Mouse (Mus musculus): ENCODE results near the gene Klf13. TPM values are rescaled to one million over a fixed set of nuclear protein-coding genes. Genes with fewer than 3 reads are reported as not detected.

Gene Klf13
- polyA plus RNA-seq, 1 experiment from 2014 or later: 29.0 TPM

DNA sequence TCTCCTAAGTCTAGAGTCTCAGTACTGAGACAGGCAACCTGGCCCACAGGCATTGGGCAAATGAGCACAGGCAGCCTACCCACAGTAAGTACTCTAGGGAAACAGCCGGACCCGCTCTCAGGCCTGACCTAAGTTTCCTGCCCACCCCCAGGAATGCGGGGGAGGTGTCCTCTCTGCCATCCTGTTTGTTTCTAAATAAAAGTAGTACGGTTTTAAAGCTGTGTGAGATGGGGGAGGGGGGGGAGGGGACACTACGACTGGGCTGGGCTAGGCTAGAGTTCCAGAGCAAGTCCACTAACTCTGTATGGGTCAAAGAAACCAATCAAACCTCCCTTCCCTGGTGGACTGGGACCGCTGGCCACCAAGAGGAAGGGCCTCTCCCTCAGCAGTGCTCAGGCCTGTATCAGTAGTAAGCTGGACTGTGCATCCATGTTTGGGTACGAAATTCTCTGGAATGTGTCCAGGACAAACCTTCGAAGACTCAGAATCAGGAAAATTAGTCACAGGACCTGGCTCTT, 51.6 kb downstream of the Klf13 start:
- peak; percentile 37; the same call in 1 of the 2 replicates for ATAC-seq (ENCODE audit: insufficient read depth)
- peak; percentile 54 for DNase-seq
- Histone ChIP-seq H3K9me3 (ENCODE audit: low read depth, low read length) (no peaks in the 10 kb centered on the region), H3K27ac (ENCODE audit: low read depth) (no peak overlapping the region), H3K9ac (no peak overlapping the region), H3K4me2 (no peak overlapping the region), H3K27me3 (ENCODE audit: insufficient read depth, low read length) (no peaks in the 10 kb centered on the region), H3K4me3 (ENCODE audit: low read depth, low read length) (no peak overlapping the region), H3K4me1 (ENCODE audit: insufficient read depth) (0 out of 2 replicates have a peak, but pooled peaks cover 5% of the 10 kb centered on the region), H3K36me3 (ENCODE audit: insufficient read depth) (peaks cover 11% of the 10 kb centered on the region; the same call in 1 of the 2 replicates)
- 34% methylated on average over 8 of the region's 8 CpGs for WGBS
- no peak for TF ChIP-seq CTCF (IDR thresholded peaks at IDR 0.05; ENCODE audit: low read depth)

DNA sequence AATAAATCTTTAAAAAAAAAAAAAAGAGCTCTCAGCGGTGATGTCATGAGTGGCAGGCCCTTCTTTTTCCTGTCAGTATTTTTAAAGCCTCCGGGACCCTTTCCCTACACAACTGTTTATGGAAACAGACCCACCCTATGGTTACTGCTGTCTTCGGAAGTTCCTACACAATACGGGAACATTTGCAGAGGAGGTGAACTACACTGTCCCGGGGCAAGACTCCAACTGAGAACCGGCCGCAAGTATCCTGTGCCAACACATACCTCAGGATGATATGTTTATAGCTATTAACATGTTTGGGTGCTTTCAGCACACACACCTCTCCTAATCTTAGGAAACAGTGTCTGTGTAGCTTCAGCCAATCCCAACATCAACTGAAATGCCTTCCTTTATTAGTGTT, 53.7 kb downstream of the Klf13 start:
- WGBS: 68% methylated on average over 7 of the region's 7 CpGs
- no peak for ATAC-seq (ENCODE audit: insufficient read depth)

DNA sequence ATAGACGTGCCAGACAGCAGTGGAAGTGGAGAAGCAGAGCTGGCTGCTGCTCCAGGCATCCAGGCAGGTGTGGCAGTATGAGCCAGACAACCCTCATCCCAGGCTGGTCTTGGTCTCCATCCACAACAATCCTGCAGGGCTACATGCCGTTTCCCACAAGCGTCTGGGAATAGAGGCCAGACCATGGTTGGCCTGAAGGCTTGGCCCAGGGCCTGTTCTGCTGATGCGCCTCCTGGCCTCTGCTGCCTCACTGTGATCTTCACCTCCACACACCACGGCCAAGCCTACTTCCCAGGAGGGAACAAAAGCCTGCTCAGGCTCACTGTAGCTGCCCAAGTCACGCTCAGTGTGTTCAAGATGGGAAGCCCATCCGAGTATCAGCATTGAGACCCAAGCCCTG, 56.0 kb downstream of the Klf13 start:
- 81% methylated on average over 7 of the region's 7 CpGs for WGBS
- Histone ChIP-seq H3K9ac (no peak overlapping the region), H3K4me2 (no peak overlapping the region), H3K36me3 (ENCODE audit: insufficient read depth) (no peaks in the 10 kb centered on the region), H3K27me3 (ENCODE audit: insufficient read depth, low read length) (no peaks in the 10 kb centered on the region), H3K27ac (ENCODE audit: low read depth) (no peak overlapping the region), H3K4me3 (ENCODE audit: low read depth, low read length) (no peak overlapping the region), H3K4me1 (ENCODE audit: insufficient read depth) (0 out of 2 replicates have a peak, but pooled peaks cover 5% of the 10 kb centered on the region), H3K9me3 (ENCODE audit: low read depth, low read length) (no peaks in the 10 kb centered on the region)
- TF ChIP-seq CTCF (IDR thresholded peaks at IDR 0.05; ENCODE audit: low read depth): no peak
- no peak for ATAC-seq (ENCODE audit: insufficient read depth)
- DNase-seq: no peak

More for the DNA sequence above, 53.7 kb downstream of the Klf13 start:
- H3K9ac ChIP-seq: no peak overlapping the region
- no peak overlapping the region for H3K27ac ChIP-seq (ENCODE audit: low read depth)
- H3K36me3 ChIP-seq (ENCODE audit: insufficient read depth): peaks cover 3% of the 10 kb centered on the region; the same call in 1 of the 2 replicates
- 0 out of 2 replicates have a peak, but pooled peaks cover 5% of the 10 kb centered on the region for H3K4me1 ChIP-seq (ENCODE audit: insufficient read depth)
- no peak overlapping the region for H3K4me2 ChIP-seq
- no peaks in the 10 kb centered on the region for H3K27me3 ChIP-seq (ENCODE audit: insufficient read depth, low read length)
- no peak for TF ChIP-seq CTCF (IDR thresholded peaks at IDR 0.05; ENCODE audit: low read depth)
- no peak overlapping the region for H3K4me3 ChIP-seq (ENCODE audit: low read depth, low read length)
- no peaks in the 10 kb centered on the region for H3K9me3 ChIP-seq (ENCODE audit: low read depth, low read length)
- no peak for DNase-seq

DNA sequence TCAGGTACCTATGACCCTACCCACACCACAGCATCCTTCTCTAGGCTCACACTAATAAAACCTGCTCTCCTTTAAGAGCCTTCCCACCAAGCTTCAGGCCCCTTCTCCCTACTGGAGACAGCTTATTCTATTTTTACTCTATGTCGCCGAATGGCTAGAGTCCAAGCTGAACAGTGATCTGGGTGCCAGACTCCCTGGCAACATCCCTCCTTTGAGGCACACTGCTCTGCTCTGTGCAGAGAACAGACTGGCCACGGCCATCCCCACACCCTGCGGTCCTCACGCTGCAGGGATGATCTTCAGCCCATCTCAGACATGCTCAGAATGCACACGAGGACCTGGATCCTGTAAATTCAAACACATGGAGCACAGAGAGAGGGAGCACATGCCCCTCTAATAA, 59.1 kb downstream of the Klf13 start:
- Histone ChIP-seq H3K27ac (ENCODE audit: low read depth) (no peak overlapping the region), H3K4me1 (ENCODE audit: insufficient read depth) (no peaks in the 10 kb centered on the region), H3K9me3 (ENCODE audit: low read depth, low read length) (no peaks in the 10 kb centered on the region), H3K4me2 (no peak overlapping the region), H3K36me3 (ENCODE audit: insufficient read depth) (no peaks in the 10 kb centered on the region), H3K27me3 (ENCODE audit: insufficient read depth, low read length) (no peaks in the 10 kb centered on the region), H3K4me3 (ENCODE audit: low read depth, low read length) (no peak overlapping the region), H3K9ac (no peak overlapping the region)
- DNase-seq (no peak), ATAC-seq (ENCODE audit: insufficient read depth) (no peak)
- TF ChIP-seq CTCF (IDR thresholded peaks at IDR 0.05; ENCODE audit: low read depth): no peak
- WGBS: 82% methylated on average over 6 of the region's 6 CpGs

DNA sequence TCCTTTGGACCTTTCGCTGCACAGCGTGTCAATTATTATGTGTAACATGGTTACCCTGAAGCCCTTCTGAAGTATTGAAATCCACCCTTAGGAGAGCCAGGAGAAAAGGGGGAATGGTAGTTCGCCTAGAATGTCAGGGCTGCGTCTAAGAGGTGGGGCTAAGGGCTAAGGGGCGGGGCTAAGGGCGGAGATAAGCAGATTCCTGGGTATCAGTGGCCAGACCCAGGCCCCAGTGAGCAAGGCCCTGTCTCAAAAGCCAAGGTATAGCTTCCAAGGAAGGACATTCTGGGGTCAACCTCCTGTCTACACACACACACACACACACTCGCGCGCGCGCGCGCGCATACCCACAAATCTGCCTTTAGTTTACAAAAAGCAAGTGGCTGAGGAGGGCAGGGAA, 61.1 kb downstream of the Klf13 start:
- no peak for TF ChIP-seq CTCF (IDR thresholded peaks at IDR 0.05; ENCODE audit: low read depth)
- WGBS: 26% methylated on average over 14 of the region's 14 CpGs
- no peaks in the 10 kb centered on the region for H3K36me3 ChIP-seq (ENCODE audit: insufficient read depth)
- H3K27ac ChIP-seq (ENCODE audit: low read depth): no peak overlapping the region
- no peaks in the 10 kb centered on the region for H3K9me3 ChIP-seq (ENCODE audit: low read depth, low read length)
- ATAC-seq (ENCODE audit: insufficient read depth) (peak; percentile 49), DNase-seq (no peak)
- no peak overlapping the region for H3K9ac ChIP-seq
- peak overlapping the region; percentile 23; the same call in 1 of the 2 replicates for H3K4me2 ChIP-seq
- H3K27me3 ChIP-seq (ENCODE audit: insufficient read depth, low read length): no peaks in the 10 kb centered on the region
- H3K4me1 ChIP-seq (ENCODE audit: insufficient read depth): no peaks in the 10 kb centered on the region
- no peak overlapping the region for H3K4me3 ChIP-seq (ENCODE audit: low read depth, low read length)

DNA sequence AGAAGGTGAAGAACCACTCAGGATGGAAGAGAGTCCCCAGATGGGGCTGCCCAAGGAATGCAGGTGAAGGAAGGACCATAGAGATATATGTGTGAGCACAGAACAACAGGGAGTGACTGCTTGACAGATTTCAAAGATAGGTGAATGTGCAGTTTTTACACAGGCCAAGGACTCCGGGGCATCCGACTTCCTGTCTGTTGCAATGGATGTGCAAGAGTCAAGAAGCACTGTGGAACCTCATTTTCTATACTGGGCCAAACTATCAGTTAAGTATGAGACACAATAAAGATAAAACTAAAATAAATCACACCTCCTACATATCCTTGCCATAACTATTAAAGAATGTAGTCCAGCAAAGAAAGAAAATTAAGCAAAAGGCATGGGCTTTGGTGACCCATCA, 62.1 kb downstream of the Klf13 start:
- no peak overlapping the region for H3K4me2 ChIP-seq
- WGBS: 63% methylated on average over 2 of the region's 2 CpGs
- no peak overlapping the region for H3K4me3 ChIP-seq (ENCODE audit: low read depth, low read length)
- H3K9me3 ChIP-seq (ENCODE audit: low read depth, low read length): no peaks in the 10 kb centered on the region
- H3K27me3 ChIP-seq (ENCODE audit: insufficient read depth, low read length): no peaks in the 10 kb centered on the region
- H3K4me1 ChIP-seq (ENCODE audit: insufficient read depth): no peaks in the 10 kb centered on the region
- no peak for DNase-seq
- H3K36me3 ChIP-seq (ENCODE audit: insufficient read depth): no peaks in the 10 kb centered on the region
- no peak overlapping the region for H3K9ac ChIP-seq
- ATAC-seq (ENCODE audit: insufficient read depth): no peak
- no peak for TF ChIP-seq CTCF (IDR thresholded peaks at IDR 0.05; ENCODE audit: low read depth)
- no peak overlapping the region for H3K27ac ChIP-seq (ENCODE audit: low read depth)

DNA sequence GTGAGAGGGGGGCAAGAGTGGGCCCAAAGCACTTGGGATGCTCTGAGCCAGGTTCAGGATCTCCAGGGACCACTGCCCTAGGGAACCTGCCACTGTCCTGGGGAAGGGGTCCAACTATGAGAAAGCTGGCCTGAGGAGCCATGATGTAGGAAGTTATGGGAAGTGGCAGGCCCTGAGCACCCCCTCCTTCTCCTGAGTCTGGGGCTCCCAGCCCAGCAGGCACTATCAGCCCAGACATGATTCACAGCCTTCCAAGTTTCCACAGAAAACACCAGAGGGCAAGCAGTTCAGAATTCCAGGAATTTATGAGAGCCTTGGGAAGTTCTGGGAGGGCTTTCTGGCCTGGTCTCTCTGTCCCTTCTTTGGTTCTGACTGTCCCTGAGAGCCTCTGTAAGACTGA, 63.0 kb downstream of the Klf13 start:
- no peaks in the 10 kb centered on the region for H3K27me3 ChIP-seq (ENCODE audit: insufficient read depth, low read length)
- H3K36me3 ChIP-seq (ENCODE audit: insufficient read depth): no peaks in the 10 kb centered on the region
- H3K4me3 ChIP-seq (ENCODE audit: low read depth, low read length): no peak overlapping the region
- H3K9me3 ChIP-seq (ENCODE audit: low read depth, low read length): no peaks in the 10 kb centered on the region
- H3K4me2 ChIP-seq: no peak overlapping the region
- no peaks in the 10 kb centered on the region for H3K4me1 ChIP-seq (ENCODE audit: insufficient read depth)
- no peak overlapping the region for H3K27ac ChIP-seq (ENCODE audit: low read depth)
- H3K9ac ChIP-seq: no peak overlapping the region
- DNase-seq (no peak), ATAC-seq (ENCODE audit: insufficient read depth) (no peak)
- TF ChIP-seq CTCF (IDR thresholded peaks at IDR 0.05; ENCODE audit: low read depth): no peak

Data from lung, embryonic 14.5 days (tissue).